Mouse (Mus musculus) left cerebral cortex, adult 11 months (tissue): ENCODE data around the gene Rab36.

Experiments
- DNase-seq: peaks from one replicate; pipeline ENCODE4 v3.0.0; 2022; ENCODE audit warnings: low spot score

Rab36 gene

DNA sequence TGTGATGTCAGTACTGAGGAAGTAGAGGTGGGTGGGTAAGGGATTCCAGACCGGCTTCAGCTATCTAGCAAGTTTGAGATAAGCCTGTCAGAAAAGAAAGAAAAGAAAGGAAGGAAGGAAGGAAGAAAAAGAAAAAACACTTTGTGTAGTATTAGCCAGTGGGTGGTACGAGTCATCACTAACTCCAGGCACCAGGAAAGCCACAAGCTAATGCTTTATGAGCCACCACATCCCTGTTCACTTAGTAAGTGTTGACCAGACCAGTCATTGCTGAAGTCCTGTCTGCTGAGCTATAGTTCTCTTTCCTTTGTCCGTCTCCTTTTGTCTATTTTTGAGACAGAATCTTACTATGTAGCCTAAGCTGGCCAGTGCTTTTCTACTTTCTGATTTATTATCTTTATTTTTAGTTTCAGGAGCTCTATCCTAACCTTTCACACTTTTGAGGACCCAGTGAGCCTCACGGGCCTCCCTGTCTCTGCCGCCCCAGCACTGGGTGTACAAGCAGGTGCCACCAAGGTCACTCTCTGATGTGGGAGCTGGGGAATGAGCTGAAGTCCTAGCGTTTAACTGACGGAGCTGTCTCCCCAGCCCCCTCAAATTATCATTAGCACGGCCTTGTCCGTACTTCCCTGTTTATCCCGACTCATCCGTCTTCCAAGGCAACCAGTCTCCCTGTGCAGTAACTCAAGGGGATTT is 33.6 kb downstream of the Rab36 start:
- DNase-seq, result no peak

DNA sequence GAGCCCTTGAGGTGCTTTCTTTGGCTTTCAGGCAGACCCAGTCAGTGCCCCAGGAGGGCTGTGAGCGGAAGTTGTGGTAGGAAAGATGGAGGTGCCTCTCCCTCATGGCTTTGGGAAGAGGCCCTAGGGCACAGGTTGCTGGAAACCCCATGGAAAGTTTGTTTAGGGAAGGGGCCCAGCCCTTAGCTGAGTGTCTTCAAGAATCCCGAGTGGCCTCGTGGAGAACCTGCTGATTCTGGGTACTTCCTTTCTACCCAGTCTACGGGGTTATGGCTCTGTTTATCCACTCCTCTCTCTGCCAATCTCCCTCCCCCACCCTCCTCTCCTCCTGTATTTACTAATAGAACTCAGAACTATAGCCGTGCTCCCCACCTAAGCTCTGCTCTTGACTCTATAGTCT is 38.8 kb downstream of the Rab36 start:
- no peak for DNase-seq

- DNase-seq, result no peak
Measured at GRCm38 (mm10) chr10:75078174-75079128, 41.6 kb downstream of the Rab36 start.

DNA sequence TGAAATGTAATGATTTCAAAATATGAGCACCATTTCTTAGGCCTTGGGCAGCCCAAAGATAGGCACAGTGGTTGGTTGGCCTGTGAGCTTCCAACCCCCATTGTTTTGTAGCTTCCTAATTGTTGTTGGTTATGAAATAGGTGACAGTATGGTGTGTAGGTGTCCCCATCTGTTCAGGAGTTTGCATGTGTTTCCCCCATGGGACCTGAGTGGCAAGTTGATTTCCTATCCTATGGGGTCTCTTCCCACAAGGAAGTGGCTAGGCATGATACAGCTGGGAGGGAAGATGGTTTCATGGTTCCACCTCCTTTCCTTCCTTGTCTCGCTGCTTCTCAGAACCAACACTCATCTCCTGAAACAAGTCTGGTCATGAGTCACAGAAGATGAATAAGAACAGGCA is 48.5 kb downstream of the Rab36 start:
- DNase-seq, result no peak

DNA sequence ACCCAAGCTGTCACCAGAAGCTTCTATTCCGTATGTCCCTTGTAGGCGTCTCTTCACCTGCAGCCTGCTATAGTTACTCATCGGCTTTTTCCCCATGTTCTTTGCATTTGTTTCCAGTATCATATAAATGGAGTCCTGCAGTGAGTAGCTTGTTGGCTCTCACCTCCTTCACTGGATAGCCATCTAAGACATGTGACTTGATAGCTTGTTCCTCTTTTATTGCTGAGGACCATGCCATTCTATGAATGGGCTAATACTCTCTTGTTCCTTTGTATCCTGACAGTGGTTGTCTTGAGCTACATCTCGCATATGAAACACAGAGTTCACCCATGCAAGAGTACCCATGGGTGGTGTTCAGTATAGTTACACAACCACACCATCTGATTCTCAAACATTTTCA is 51.6 kb downstream of the Rab36 start:
- no peak for DNase-seq

- no peak for DNase-seq
Measured at GRCm38 (mm10) chr10:75091478-75092152, 54.8 kb downstream of the Rab36 start.

DNA sequence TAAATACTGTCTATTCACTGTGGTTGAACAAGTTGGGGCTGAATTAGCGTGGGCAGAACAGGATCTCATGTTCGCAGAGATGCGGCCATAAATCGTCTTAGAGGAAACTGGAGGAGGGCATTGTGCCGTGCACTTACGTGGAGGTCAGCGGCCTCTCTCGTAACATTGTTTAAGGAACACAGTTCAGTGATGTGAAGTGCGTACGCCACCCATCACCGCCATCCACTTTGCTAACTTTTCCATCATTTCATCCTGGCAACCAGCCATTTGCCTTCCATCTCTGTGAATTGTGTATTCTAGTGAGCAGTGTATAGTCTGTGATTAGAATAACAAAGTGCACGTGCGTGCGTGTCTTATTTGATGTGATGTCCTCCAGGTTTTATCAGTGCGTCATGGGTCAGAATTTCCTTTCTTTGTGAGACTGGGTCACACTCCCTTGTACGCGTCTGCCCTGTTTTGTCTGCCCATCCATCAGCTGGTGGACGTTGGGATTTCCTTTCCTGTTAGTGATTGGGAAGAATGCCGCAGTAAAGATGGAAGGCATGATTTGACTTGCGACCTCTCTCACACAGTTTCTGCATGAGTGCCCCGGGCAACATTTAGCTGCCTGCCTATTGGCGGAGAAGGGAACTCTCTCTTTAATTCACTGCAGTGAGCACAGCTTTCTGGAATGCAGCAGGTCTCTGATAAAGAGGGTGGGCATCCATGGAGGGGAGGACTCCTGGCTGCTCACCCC is 56.6 kb downstream of the Rab36 start:
- DNase-seq, result no peak

GRCm38 (mm10) chr10:75094338-75094737 is 57.5 kb downstream of the Rab36 start:
- DNase-seq, result no peak

GRCm38 (mm10) chr10:75095216-75095615 is 58.4 kb downstream of the Rab36 start:
- DNase-seq, result no peak

DNA sequence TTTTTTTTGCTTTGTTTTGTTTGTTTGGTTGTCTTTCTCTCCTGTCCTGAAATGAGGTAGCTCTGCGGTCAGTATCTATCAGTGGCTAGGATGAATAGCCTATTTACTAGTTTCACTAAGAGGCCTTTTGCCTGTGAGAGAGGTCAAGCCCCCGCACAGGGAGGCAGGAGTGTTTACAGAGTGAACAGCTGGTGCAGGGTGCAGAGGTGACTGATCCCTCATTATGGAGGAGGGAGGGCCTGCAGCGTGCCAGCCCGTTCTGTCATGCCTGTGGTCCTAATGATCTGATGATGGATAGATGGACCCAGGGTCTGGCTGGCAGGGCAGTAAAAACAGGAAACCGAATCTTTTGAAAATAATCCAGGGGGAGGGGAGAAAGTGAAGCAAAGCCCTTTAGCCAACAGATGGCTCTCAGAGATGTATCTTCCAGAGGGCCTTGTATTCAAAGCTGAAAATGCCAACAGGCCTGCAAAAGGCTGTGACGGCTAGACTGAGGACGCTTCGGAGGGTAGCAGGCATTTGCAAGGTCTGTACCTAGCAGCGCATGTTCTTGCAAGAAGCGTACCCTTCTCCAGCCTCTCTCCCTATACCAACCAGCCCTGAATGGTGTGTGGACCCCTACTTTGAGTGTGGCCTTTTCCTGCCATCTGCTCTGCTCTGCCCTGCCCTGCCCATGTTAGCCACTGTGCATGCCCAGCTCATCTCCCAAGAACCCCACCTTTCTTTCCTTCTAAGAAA is 61.8 kb downstream of the Rab36 start:
- DNase-seq, result no peak

- no peak for DNase-seq
Measured at GRCm38 (mm10) chr10:75100298-75100697, 63.4 kb downstream of the Rab36 start.

DNA sequence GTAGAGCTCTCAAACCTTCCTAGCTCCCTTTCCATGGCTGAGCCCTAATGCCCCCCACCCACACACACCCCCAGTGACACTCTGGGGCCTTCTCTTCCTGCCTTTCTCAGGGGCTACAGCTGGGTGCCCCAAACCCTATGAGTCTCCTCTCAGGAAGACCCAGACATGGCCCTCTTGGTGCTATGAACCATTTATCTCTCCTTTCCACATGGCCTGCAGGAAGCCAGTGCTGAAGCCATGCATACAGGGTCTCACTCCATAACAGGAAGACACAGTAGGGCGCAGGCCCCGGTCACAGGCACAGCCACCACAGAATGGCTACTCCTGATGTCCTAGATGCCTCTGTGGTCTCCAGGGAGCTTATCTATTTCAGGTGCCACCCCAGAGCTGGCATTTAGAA is 66.6 kb downstream of the Rab36 start:
- DNase-seq, result no peak
